18 mouse cellular contexts compared by ENCODE assay signal in genomic region chr17:29545241-29545640, GRCm38 (mm10). TPM values are rescaled to one million over a fixed set of nuclear protein-coding genes. Genes with fewer than 3 reads are reported as not detected.
"Had no signal": no experiment of that assay in that cellular context is flagged by ENCODE, and none has a peak within 500 bp of the region (broad histone marks: within the 10 kb centered on the region; RNA-seq: fewer than 3 reads in every experiment).

No protein-coding gene starts in this region.

- DNase-seq: liver, embryonic 13.5 days; liver, postnatal 0 days; lung, postnatal 14 days; thymus, adult 18-20 months; thymus, postnatal 14 days had no signal

- H3K9me3 ChIP-seq: hindbrain, embryonic 15.5 days; limb, embryonic 10.5 days; liver, embryonic 13.5 days; lung, embryonic 15.5 days had no signal

- H3K9ac ChIP-seq: hindbrain, embryonic 15.5 days; liver, embryonic 13.5 days; liver, postnatal 0 days; lung, embryonic 15.5 days had no signal

- H3K27ac ChIP-seq: hindbrain, embryonic 15.5 days; left cerebral cortex, adult 2 months; limb, embryonic 10.5 days; liver, embryonic 13.5 days; lung, embryonic 15.5 days; macrophage had no signal

- H3K27me3 ChIP-seq: hindbrain, embryonic 15.5 days; liver, embryonic 13.5 days; lung, embryonic 15.5 days had no signal

- H3K4me2 ChIP-seq: hindbrain, embryonic 15.5 days; liver, embryonic 13.5 days; lung, embryonic 15.5 days; midbrain, embryonic 11.5 days had no signal

- H3K4me3 ChIP-seq: hindbrain, embryonic 15.5 days; left cerebral cortex, adult 2 months; limb, embryonic 10.5 days; liver, embryonic 13.5 days; lung, embryonic 15.5 days; megakaryocyte, embryonic 14.5 days had no signal

- H3K36me3 ChIP-seq: hindbrain, embryonic 15.5 days; limb, embryonic 10.5 days; liver, embryonic 13.5 days; lung, embryonic 15.5 days had no signal

- ATAC-seq: intestine, embryonic 16.5 days; liver, postnatal 0 days; midbrain, embryonic 16.5 days had no signal

RNA-seq across cellular contexts. Expression of gene Gm17657, which starts 4.2 kb away (rescaled TPM):
- total RNA-seq: layer of hippocampus, postnatal 25 days; left cerebral cortex, adult 2 months; left cerebral cortex, postnatal 14 days had no signal
- polyA plus RNA-seq: hindbrain, embryonic 15.5 days; intestine, embryonic 16.5 days; limb, embryonic 10.5 days; liver, embryonic 13.5 days; liver, postnatal 0 days; lung, embryonic 15.5 days; macrophage; midbrain, embryonic 11.5 days; midbrain, embryonic 16.5 days; neural tube, embryonic 14.5 days; stomach, embryonic 14.5 days had no signal

RNA-seq across cellular contexts. Expression of gene Tmem217, which starts 6.9 kb away (rescaled TPM):
- total RNA-seq: left cerebral cortex, adult 2 months had no signal
- polyA plus RNA-seq: liver, postnatal 0 days had no signal
